Mouse (Mus musculus): ENCODE measurements around the gene Ptgfr. TPM values are rescaled to one million over a fixed set of nuclear protein-coding genes. Genes with fewer than 3 reads are reported as not detected.

Ptgfr gene
- polyA plus RNA-seq, 1 experiment = 0.22 TPM

DNA sequence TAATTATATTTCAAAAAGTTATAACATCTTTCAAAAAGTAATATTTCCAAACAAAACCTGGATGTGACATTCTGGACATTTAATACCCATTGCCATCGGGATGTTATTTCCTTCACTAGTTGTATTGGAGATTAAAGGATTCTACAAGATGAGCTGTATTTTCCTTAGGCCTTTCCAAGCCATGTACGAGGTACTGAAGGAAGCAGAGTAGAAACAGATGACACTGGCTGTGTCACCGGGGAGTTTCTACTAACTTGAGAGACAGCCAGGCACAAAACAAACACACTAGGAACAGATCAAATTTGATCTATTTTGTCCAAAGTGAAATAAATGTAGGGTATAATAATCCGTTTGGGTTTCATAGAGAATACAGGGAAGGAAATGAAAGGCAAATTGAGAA lies 17.6 kb downstream of the Ptgfr start:
- H3K4me3 ChIP-seq (ENCODE audit: extremely low read depth, insufficient read depth, insufficient read length) = no peak overlapping the region
- H3K4me1 ChIP-seq (ENCODE audit: control insufficient read depth, insufficient read depth, insufficient read length) = no peaks in the 10 kb centered on the region
- DNase-seq (ENCODE audit: low read depth in 1 of 2, low spot score in 2 of 2) = no peak
- no peaks in the 10 kb centered on the region for H3K27me3 ChIP-seq (ENCODE audit: control insufficient read depth, insufficient read depth, low read length)
- no peak overlapping the region for H3K27ac ChIP-seq (ENCODE audit: insufficient read depth, low read length)
- WGBS = 86% methylated on average over 4 of the region's 4 CpGs
- H3K36me3 ChIP-seq (ENCODE audit: control insufficient read depth, insufficient read depth, low read length) = no peaks in the 10 kb centered on the region
- TF ChIP-seq CTCF (IDR thresholded peaks at IDR 0.05; ENCODE audit: extremely low read depth, insufficient read depth, insufficient read length, insufficient replicate concordance) (no peak), POLR2A (IDR thresholded peaks at IDR 0.05; ENCODE audit: low read depth, low read length) (no peak)

DNA sequence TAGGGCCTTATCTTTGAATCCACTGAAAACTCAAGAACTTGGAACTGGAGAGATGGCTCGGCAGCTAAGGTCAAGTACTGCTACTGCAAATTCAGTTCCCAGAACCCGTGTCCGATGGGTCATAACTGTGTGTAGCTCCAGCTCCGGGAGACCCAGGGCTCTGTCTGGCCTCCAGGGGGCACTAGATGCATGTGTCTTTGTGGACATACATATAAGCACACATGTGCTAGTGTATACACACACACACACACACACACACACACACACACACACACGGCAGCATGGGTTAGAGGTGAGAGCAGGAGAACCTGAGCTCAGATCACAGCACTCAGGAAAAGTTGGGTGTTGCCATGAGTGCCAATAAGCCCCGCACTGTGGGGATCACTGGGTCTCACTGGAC lies 19.2 kb downstream of the Ptgfr start:
- DNase-seq (ENCODE audit: low read depth in 1 of 2, low spot score in 2 of 2) = no peak
- no peak for TF ChIP-seq CTCF (IDR thresholded peaks at IDR 0.05; ENCODE audit: extremely low read depth, insufficient read depth, insufficient read length, insufficient replicate concordance)
- TF ChIP-seq POLR2A (IDR thresholded peaks at IDR 0.05; ENCODE audit: low read depth, low read length) = no peak
- no peaks in the 10 kb centered on the region for H3K36me3 ChIP-seq (ENCODE audit: control insufficient read depth, insufficient read depth, low read length)

DNA sequence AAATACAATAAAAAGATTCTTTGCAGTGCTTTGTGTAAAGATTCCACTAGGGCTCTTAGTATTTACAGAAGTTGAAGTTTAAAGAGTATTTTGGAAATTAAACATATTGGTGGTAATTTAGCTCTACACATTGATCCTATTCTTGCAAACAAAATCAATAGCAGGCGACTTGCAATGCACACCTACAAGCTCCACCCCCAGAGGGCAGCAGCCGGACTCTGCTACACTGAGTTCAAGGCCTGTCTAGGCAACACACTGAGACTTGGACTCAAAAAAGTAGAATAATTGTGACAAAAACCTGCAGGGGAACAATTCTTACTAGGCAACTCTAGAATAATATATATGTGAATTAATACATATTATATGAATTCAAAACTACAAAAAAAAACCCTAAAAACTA lies 28.8 kb downstream of the Ptgfr start:
- H3K4me1 ChIP-seq (ENCODE audit: control insufficient read depth, insufficient read depth, insufficient read length) = no peaks in the 10 kb centered on the region
- no peaks in the 10 kb centered on the region for H3K27me3 ChIP-seq (ENCODE audit: control insufficient read depth, insufficient read depth, low read length)
- 83% methylated on average over 2 of the region's 2 CpGs for WGBS
- TF ChIP-seq CTCF (IDR thresholded peaks at IDR 0.05; ENCODE audit: extremely low read depth, insufficient read depth, insufficient read length, insufficient replicate concordance) (no peak), POLR2A (IDR thresholded peaks at IDR 0.05; ENCODE audit: low read depth, low read length) (no peak)
- DNase-seq (ENCODE audit: low read depth in 1 of 2, low spot score in 2 of 2) = no peak
- no peak overlapping the region for H3K4me3 ChIP-seq (ENCODE audit: extremely low read depth, insufficient read depth, insufficient read length)
- H3K27ac ChIP-seq (ENCODE audit: insufficient read depth, low read length) = no peak overlapping the region
- no peaks in the 10 kb centered on the region for H3K36me3 ChIP-seq (ENCODE audit: control insufficient read depth, insufficient read depth, low read length)

More for the DNA sequence above, 19.2 kb downstream of the Ptgfr start:
- Histone ChIP-seq H3K27me3 (ENCODE audit: control insufficient read depth, insufficient read depth, low read length) (no peaks in the 10 kb centered on the region), H3K4me1 (ENCODE audit: control insufficient read depth, insufficient read depth, insufficient read length) (no peaks in the 10 kb centered on the region), H3K27ac (ENCODE audit: insufficient read depth, low read length) (no peak overlapping the region), H3K4me3 (ENCODE audit: extremely low read depth, insufficient read depth, insufficient read length) (no peak overlapping the region)
- WGBS = 86% methylated on average over 6 of the region's 6 CpGs

DNA sequence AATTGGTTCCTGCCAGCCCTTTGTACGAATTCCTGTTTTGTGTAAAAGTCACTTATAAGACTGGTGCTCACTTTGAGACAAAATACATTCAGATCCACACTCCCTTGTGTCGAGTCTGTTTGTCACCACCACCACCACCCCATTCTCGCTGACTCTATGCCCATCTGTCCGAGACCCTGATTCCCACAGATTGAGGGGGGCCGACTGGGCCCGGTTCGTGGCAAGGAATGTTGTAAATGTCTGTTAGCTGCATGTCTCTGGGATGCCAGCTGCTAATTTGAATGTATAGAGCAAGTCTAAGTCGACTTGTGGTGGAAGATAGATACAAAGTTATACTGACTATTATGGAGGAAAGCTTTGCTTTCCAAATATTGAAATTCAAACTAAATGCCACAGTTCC lies 48.8 kb downstream of the Ptgfr start:
- Histone ChIP-seq H3K36me3 (ENCODE audit: control insufficient read depth, insufficient read depth, low read length) (no peaks in the 10 kb centered on the region), H3K4me3 (ENCODE audit: extremely low read depth, insufficient read depth, insufficient read length) (no peak overlapping the region), H3K27ac (ENCODE audit: insufficient read depth, low read length) (no peak overlapping the region), H3K27me3 (ENCODE audit: control insufficient read depth, insufficient read depth, low read length) (no peaks in the 10 kb centered on the region), H3K4me1 (ENCODE audit: control insufficient read depth, insufficient read depth, insufficient read length) (no peaks in the 10 kb centered on the region)
- TF ChIP-seq POLR2A (IDR thresholded peaks at IDR 0.05; ENCODE audit: low read depth, low read length) (no peak), CTCF (IDR thresholded peaks at IDR 0.05; ENCODE audit: extremely low read depth, insufficient read depth, insufficient read length, insufficient replicate concordance) (no peak)
- WGBS = 83% methylated on average over 8 of the region's 8 CpGs
- DNase-seq (ENCODE audit: low read depth in 1 of 2, low spot score in 2 of 2) = no peak

DNA sequence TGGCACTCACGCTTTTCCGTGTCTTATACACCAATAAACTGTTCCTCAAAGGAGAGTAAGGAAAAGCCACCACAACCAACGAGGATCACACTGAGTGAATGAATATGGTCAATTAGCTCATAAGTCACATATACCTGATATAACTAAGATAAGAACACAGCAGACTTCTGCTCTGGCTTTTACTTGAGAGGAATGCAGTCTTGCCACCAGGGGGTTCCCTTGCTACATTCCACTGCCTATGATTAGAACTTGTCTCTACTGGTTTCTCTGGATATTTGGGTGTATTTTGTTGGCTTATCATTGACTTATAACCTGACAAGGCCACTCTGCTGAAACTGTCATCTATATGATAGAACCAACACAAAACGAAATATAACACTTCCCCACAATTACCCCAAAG lies 62.3 kb downstream of the Ptgfr start:
- no peak overlapping the region for H3K27ac ChIP-seq (ENCODE audit: insufficient read depth, low read length)
- no peak for TF ChIP-seq POLR2A (IDR thresholded peaks at IDR 0.05; ENCODE audit: low read depth, low read length)
- no peak for TF ChIP-seq CTCF (IDR thresholded peaks at IDR 0.05; ENCODE audit: extremely low read depth, insufficient read depth, insufficient read length, insufficient replicate concordance)

DNA sequence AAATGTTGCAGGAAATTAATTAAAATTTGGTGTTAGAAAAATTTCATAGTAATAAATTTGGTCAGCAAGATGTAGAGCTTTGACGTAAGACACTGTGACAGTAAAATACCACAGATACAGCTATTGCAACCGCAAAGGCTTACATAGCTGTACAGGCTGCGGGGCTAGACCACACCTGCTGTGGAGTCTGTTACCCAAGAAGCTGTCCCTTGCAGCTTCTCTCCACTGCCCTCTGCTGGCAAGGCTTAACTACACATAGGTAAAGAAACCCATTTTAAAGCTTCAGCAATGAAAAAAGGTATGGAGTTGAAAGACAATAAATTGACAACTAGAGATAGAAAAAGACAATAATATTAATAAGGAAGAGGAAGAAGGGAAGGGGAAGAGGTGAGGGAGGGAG lies 66.4 kb downstream of the Ptgfr start:
- DNase-seq (ENCODE audit: low read depth in 1 of 2, low spot score in 2 of 2) = peak in 1 of 2 experiments; percentile 5
- no peak overlapping the region for H3K27ac ChIP-seq (ENCODE audit: insufficient read depth, low read length)
- H3K27me3 ChIP-seq (ENCODE audit: control insufficient read depth, insufficient read depth, low read length) = no peaks in the 10 kb centered on the region
- no peak for TF ChIP-seq POLR2A (IDR thresholded peaks at IDR 0.05; ENCODE audit: low read depth, low read length)
- TF ChIP-seq CTCF (IDR thresholded peaks at IDR 0.05; ENCODE audit: extremely low read depth, insufficient read depth, insufficient read length, insufficient replicate concordance) = no peak; the same call in 1 of the 2 replicates
- no peaks in the 10 kb centered on the region for H3K36me3 ChIP-seq (ENCODE audit: control insufficient read depth, insufficient read depth, low read length)
- WGBS = 22% methylated on average over 3 of the region's 3 CpGs
- no peaks in the 10 kb centered on the region for H3K4me1 ChIP-seq (ENCODE audit: control insufficient read depth, insufficient read depth, insufficient read length)
- no peak overlapping the region for H3K4me3 ChIP-seq (ENCODE audit: extremely low read depth, insufficient read depth, insufficient read length)

More for the DNA sequence above, 62.3 kb downstream of the Ptgfr start:
- no peaks in the 10 kb centered on the region for H3K4me1 ChIP-seq (ENCODE audit: control insufficient read depth, insufficient read depth, insufficient read length)
- WGBS = 70% methylated on average over 4 of the region's 4 CpGs
- DNase-seq (ENCODE audit: low read depth in 1 of 2, low spot score in 2 of 2) = no peak
- no peaks in the 10 kb centered on the region for H3K27me3 ChIP-seq (ENCODE audit: control insufficient read depth, insufficient read depth, low read length)
- H3K4me3 ChIP-seq (ENCODE audit: extremely low read depth, insufficient read depth, insufficient read length) = no peak overlapping the region
- no peaks in the 10 kb centered on the region for H3K36me3 ChIP-seq (ENCODE audit: control insufficient read depth, insufficient read depth, low read length)

DNA sequence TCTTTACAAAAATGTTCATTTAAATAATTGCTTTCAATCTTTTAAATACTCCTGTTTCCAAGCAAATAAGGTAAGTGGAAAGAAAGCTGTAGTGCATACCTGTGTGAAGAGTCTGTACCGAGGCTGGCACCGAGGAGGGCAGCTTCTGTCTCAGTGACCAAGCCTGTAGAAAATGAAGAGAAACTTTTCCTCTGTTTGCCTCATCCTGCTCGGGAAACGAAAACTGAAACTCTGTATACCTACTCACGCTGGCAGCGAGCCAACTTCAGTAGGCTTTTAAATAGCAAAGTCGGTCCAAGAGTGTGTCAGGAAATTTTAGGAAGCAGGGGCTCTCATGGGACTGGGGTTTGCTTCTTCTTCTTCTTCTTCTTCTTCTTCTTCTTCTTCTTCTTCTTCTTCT lies 87.7 kb downstream of the Ptgfr start, which contains the start of gene Ifi44:
Gene Ifi44 (minus strand): TSS at position 224 of the 400 bp plus-strand sequence.
- Histone ChIP-seq H3K4me1 (ENCODE audit: control insufficient read depth, insufficient read depth, insufficient read length) (no peaks in the 10 kb centered on the region), H3K27me3 (ENCODE audit: control insufficient read depth, insufficient read depth, low read length) (no peaks in the 10 kb centered on the region), H3K36me3 (ENCODE audit: control insufficient read depth, insufficient read depth, low read length) (no peaks in the 10 kb centered on the region), H3K4me3 (ENCODE audit: extremely low read depth, insufficient read depth, insufficient read length) (peak within 1 kb of the TSS; percentile 30), H3K27ac (ENCODE audit: insufficient read depth, low read length) (no peak within 1 kb of the TSS)
- 14% methylated on average over 7 of the region's 7 CpGs for WGBS
- TF ChIP-seq POLR2A (IDR thresholded peaks at IDR 0.05; ENCODE audit: low read depth, low read length) = no peak
- DNase-seq (ENCODE audit: low read depth in 1 of 2, low spot score in 2 of 2) = no peak
